Mouse (Mus musculus) thymus, postnatal 25 days (tissue): ENCODE results near the gene Mn1.
A peak's percentile ranks its signal among the peaks of the same experiment; 100 is the strongest.

ENCODE experiments used
- DNase-seq: peaks from one replicate; pipeline ENCODE4 v3.0.0; 2022

Gene Mn1

GRCm38 (mm10) chr5:111409412-111410044 is 7.6 kb upstream of the Mn1 start:
- no peak for DNase-seq

GRCm38 (mm10) chr5:111410665-111411064 is 6.5 kb upstream of the Mn1 start:
- DNase-seq: no peak

- DNase-seq: peak; percentile 87
Observed at GRCm38 (mm10) chr5:111414192-111414591, 3.0 kb upstream of the Mn1 start.

- DNase-seq: no peak
Observed at GRCm38 (mm10) chr5:111414770-111415249, 2.4 kb upstream of the Mn1 start.

- DNase-seq: no peak
Observed at GRCm38 (mm10) chr5:111415575-111415974, 1.6 kb upstream of the Mn1 start.

GRCm38 (mm10) chr5:111416048-111416447 is 1.1 kb upstream of the Mn1 start:
- DNase-seq: peak; percentile 52

- DNase-seq: no peak
Observed at GRCm38 (mm10) chr5:111417378-111418131, 393 bp downstream of the Mn1 start.

GRCm38 (mm10) chr5:111418202-111419120 is 1.3 kb downstream of the Mn1 start:
- no peak for DNase-seq

GRCm38 (mm10) chr5:111419121-111419881 is 2.1 kb downstream of the Mn1 start:
- no peak for DNase-seq

GRCm38 (mm10) chr5:111420011-111420691 is 3.0 kb downstream of the Mn1 start:
- DNase-seq: no peak

- DNase-seq: no peak
Observed at GRCm38 (mm10) chr5:111420896-111421295, 3.7 kb downstream of the Mn1 start.

GRCm38 (mm10) chr5:111421424-111421823 is 4.3 kb downstream of the Mn1 start:
- DNase-seq: no peak

GRCm38 (mm10) chr5:111422058-111422800 is 5.1 kb downstream of the Mn1 start:
- no peak for DNase-seq

- DNase-seq: no peak
Observed at GRCm38 (mm10) chr5:111423011-111423410, 5.8 kb downstream of the Mn1 start.

GRCm38 (mm10) chr5:111423616-111424015 is 6.5 kb downstream of the Mn1 start:
- DNase-seq: no peak

GRCm38 (mm10) chr5:111425813-111426212 is 8.7 kb downstream of the Mn1 start:
- DNase-seq: no peak

- no peak for DNase-seq
Observed at GRCm38 (mm10) chr5:111426249-111426648, 9.1 kb downstream of the Mn1 start.

GRCm38 (mm10) chr5:111428882-111429281 is 11.7 kb downstream of the Mn1 start:
- no peak for DNase-seq

GRCm38 (mm10) chr5:111429726-111430125 is 12.6 kb downstream of the Mn1 start:
- no peak for DNase-seq

GRCm38 (mm10) chr5:111431007-111431730 is 14.0 kb downstream of the Mn1 start:
- DNase-seq: no peak
